Mouse (Mus musculus) NIH3T3 (cell line): ENCODE results near the gene Itgb1bp1.
A peak's percentile ranks its signal among the peaks of the same experiment; 100 is the strongest.

Experiments
- DNase-seq: peaks from one replicate; pipeline ENCODE4 v3.0.0-alpha.2; 2012; ENCODE audit warnings: low read depth

The Itgb1bp1 gene

GRCm38 (mm10) chr12:21301324-21301723 is 15.2 kb upstream of the Itgb1bp1 start:
- no peak for DNase-seq

- no peak for DNase-seq
Observed at GRCm38 (mm10) chr12:21298856-21299255, 12.8 kb upstream of the Itgb1bp1 start.

GRCm38 (mm10) chr12:21289651-21290050 is 3.6 kb upstream of the Itgb1bp1 start:
- DNase-seq: no peak

GRCm38 (mm10) chr12:21288716-21289395 is 2.8 kb upstream of the Itgb1bp1 start:
- no peak for DNase-seq

- peak; percentile 50 for DNase-seq
Observed at GRCm38 (mm10) chr12:21286712-21287650, 897 bp upstream of the Itgb1bp1 start.

GRCm38 (mm10) chr12:21285508-21286242 is 409 bp downstream of the Itgb1bp1 start:
- DNase-seq: no peak

- peak; percentile 27 for DNase-seq
Observed at GRCm38 (mm10) chr12:21284761-21285441, 1.2 kb downstream of the Itgb1bp1 start, which contains the start of gene Cpsf3. Cpsf3 (plus strand) TSS chr12:21285391.

GRCm38 (mm10) chr12:21277352-21277864 is 8.7 kb downstream of the Itgb1bp1 start:
- DNase-seq: no peak

GRCm38 (mm10) chr12:21274446-21274845 is 11.6 kb downstream of the Itgb1bp1 start:
- DNase-seq: peak; percentile 25

GRCm38 (mm10) chr12:21268083-21268616 is 17.9 kb downstream of the Itgb1bp1 start:
- no peak for DNase-seq

GRCm38 (mm10) chr12:21266784-21267098 is 19.3 kb downstream of the Itgb1bp1 start:
- no peak for DNase-seq

- DNase-seq: peak; percentile 78
Observed at GRCm38 (mm10) chr12:21265946-21266783, 19.9 kb downstream of the Itgb1bp1 start.

GRCm38 (mm10) chr12:21265501-21265900 is 20.6 kb downstream of the Itgb1bp1 start:
- no peak for DNase-seq

- DNase-seq: no peak
Observed at GRCm38 (mm10) chr12:21264970-21265369, 21.1 kb downstream of the Itgb1bp1 start.

GRCm38 (mm10) chr12:21264241-21264640 is 21.8 kb downstream of the Itgb1bp1 start:
- no peak for DNase-seq

GRCm38 (mm10) chr12:21263256-21263655 is 22.8 kb downstream of the Itgb1bp1 start:
- DNase-seq: no peak

GRCm38 (mm10) chr12:21261521-21261920 is 24.6 kb downstream of the Itgb1bp1 start:
- peak; percentile 13 for DNase-seq

GRCm38 (mm10) chr12:21260494-21261256 is 25.4 kb downstream of the Itgb1bp1 start:
- peak; percentile 36 for DNase-seq

GRCm38 (mm10) chr12:21247711-21248392 is 38.2 kb downstream of the Itgb1bp1 start:
- no peak for DNase-seq
